Mouse (Mus musculus): ENCODE data around the gene Pygo2. TPM values are rescaled to one million over a fixed set of nuclear protein-coding genes. Genes with fewer than 3 reads are reported as not detected.
A peak's percentile ranks its signal among the peaks of the same experiment; 100 is the strongest.
"Not testable (repeated sequence)": the region's sequence is repeated elsewhere in the genome, so short reads cannot be mapped to it uniquely, and the experiment has no call there.

Gene Pygo2
- polyA plus RNA-seq, 2 experiments: 58.3 to 83.4 TPM

DNA sequence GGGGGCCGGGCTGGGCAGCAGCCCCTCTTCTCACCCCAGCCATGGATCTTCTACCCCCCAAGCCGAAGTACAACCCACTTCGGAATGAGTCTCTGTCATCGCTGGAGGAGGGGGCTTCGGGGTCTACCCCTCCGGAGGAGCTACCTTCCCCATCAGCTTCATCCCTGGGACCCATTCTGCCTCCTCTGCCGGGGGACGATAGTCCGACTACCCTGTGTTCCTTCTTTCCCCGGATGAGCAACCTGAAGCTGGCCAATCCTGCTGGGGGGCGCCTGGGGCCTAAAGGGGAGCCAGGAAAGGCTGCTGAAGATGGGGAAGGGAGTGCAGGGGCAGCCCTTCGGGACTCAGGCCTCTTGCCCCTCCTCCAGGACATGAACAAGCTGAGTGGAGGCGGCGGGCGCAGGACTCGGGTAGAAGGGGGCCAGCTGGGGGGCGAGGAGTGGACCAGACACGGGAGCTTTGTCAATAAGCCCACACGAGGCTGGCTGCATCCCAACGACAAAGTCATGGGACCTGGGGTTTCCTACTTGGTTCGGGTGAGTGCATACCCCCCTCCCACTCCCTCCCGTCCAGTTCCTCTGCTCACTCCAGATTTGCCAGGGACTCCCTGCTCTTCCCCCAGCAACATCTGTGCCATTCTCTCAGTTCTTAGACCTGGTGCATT, 8.1 kb upstream of the Pygo2 start:
- H3K9ac ChIP-seq (ENCODE audit: low read depth, low read length, severe bottlenecking): peak overlapping the region; percentile 65
- peaks cover 40% of the 10 kb centered on the region for H3K36me3 ChIP-seq (ENCODE audit: control insufficient read depth, insufficient read depth, low read length)
- H3K4me1 ChIP-seq (ENCODE audit: control insufficient read depth, insufficient read depth, low read length): peaks cover 28% of the 10 kb centered on the region
- 5% methylated on average over 21 of the region's 22 CpGs for WGBS
- no peaks in the 10 kb centered on the region for H3K27me3 ChIP-seq (ENCODE audit: control insufficient read depth, insufficient read depth, low read length)
- H3K27ac ChIP-seq (replicated peaks; ENCODE audit: low read depth, low read length): peak overlapping the region; percentile 80
- peak overlapping the region; percentile 66 for H3K4me2 ChIP-seq (replicated peaks; ENCODE audit: low read depth, low read length, severe bottlenecking)
- no peaks in the 10 kb centered on the region for H3K9me3 ChIP-seq (ENCODE audit: control insufficient read depth, low read length)
- H3K4me3 ChIP-seq (replicated peaks; ENCODE audit: low read length): peak overlapping the region; percentile 61
- no peak for TF ChIP-seq POLR2A (IDR thresholded peaks at IDR 0.05; ENCODE audit: borderline replicate concordance, extremely low read depth, insufficient read depth, insufficient read length)
- DNase-seq (ENCODE audit: low spot score): peak; percentile 60
- no peak for ATAC-seq (ENCODE audit: low FRiP score, low read depth)

- H3K27me3 ChIP-seq (ENCODE audit: control insufficient read depth, insufficient read depth, low read length): no peaks in the 10 kb centered on the region
- DNase-seq (ENCODE audit: low spot score) (no peak), ATAC-seq (ENCODE audit: low FRiP score, low read depth) (no peak)
- 75% methylated on average over 6 of the region's 6 CpGs for WGBS
- peak overlapping the region; percentile 80 for H3K27ac ChIP-seq (replicated peaks; ENCODE audit: low read depth, low read length)
- H3K9ac ChIP-seq (ENCODE audit: low read depth, low read length, severe bottlenecking): peak overlapping the region; percentile 65; the same call in 1 of the 2 replicates
- no peak for TF ChIP-seq POLR2A (IDR thresholded peaks at IDR 0.05; ENCODE audit: borderline replicate concordance, extremely low read depth, insufficient read depth, insufficient read length)
- H3K4me1 ChIP-seq (ENCODE audit: control insufficient read depth, insufficient read depth, low read length): peaks cover 27% of the 10 kb centered on the region
- peaks cover 47% of the 10 kb centered on the region for H3K36me3 ChIP-seq (ENCODE audit: control insufficient read depth, insufficient read depth, low read length)
- no peaks in the 10 kb centered on the region for H3K9me3 ChIP-seq (ENCODE audit: control insufficient read depth, low read length)
- peak overlapping the region; percentile 61 for H3K4me3 ChIP-seq (replicated peaks; ENCODE audit: low read length)
- H3K4me2 ChIP-seq (replicated peaks; ENCODE audit: low read depth, low read length, severe bottlenecking): peak overlapping the region; percentile 66
Observed at GRCm38 (mm10) chr3:89422556-89423205, 7.3 kb upstream of the Pygo2 start.

- Histone ChIP-seq H3K27ac (replicated peaks; ENCODE audit: low read depth, low read length) (no peak overlapping the region), H3K27me3 (ENCODE audit: control insufficient read depth, insufficient read depth, low read length) (no peaks in the 10 kb centered on the region), H3K4me3 (replicated peaks; ENCODE audit: low read length) (no peak overlapping the region), H3K4me2 (replicated peaks; ENCODE audit: low read depth, low read length, severe bottlenecking) (no peak overlapping the region), H3K4me1 (ENCODE audit: control insufficient read depth, insufficient read depth, low read length) (peaks cover 27% of the 10 kb centered on the region), H3K9me3 (ENCODE audit: control insufficient read depth, low read length) (no peaks in the 10 kb centered on the region), H3K9ac (ENCODE audit: low read depth, low read length, severe bottlenecking) (no peak overlapping the region), H3K36me3 (ENCODE audit: control insufficient read depth, insufficient read depth, low read length) (peaks cover 51% of the 10 kb centered on the region)
- TF ChIP-seq POLR2A (IDR thresholded peaks at IDR 0.05; ENCODE audit: borderline replicate concordance, extremely low read depth, insufficient read depth, insufficient read length): no peak
- DNase-seq (ENCODE audit: low spot score) (no peak), ATAC-seq (ENCODE audit: low FRiP score, low read depth) (no peak)
- WGBS: 92% methylated on average over 5 of the region's 5 CpGs
Observed at GRCm38 (mm10) chr3:89424416-89425140, 5.4 kb upstream of the Pygo2 start.

DNA sequence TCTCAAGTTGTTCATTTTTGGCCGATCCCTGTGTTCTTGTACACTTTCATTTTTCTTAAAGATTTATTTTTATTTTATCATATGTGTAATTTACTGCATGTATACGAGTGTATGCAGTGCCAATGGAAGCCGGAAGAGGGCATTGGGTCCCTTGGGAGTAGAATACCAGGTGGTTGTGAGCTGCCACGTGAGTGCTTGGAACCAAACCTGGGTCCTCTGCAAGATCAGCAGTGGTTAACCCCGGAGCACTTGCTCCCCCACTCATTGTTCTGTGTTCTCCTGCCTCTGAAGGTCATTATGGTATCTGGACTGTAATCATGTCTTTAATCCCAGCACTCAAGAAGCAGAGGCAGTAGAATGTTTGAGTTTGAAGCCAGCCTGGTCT, 4.9 kb upstream of the Pygo2 start:
- Histone ChIP-seq H3K4me1 (ENCODE audit: control insufficient read depth, insufficient read depth, low read length) (peaks cover 22% of the 10 kb centered on the region), H3K4me2 (replicated peaks; ENCODE audit: low read depth, low read length, severe bottlenecking) (no peak overlapping the region), H3K9me3 (ENCODE audit: control insufficient read depth, low read length) (no peaks in the 10 kb centered on the region), H3K9ac (ENCODE audit: low read depth, low read length, severe bottlenecking) (no peak overlapping the region), H3K4me3 (replicated peaks; ENCODE audit: low read length) (no peak overlapping the region), H3K27me3 (ENCODE audit: control insufficient read depth, insufficient read depth, low read length) (no peaks in the 10 kb centered on the region), H3K36me3 (ENCODE audit: control insufficient read depth, insufficient read depth, low read length) (peaks cover 51% of the 10 kb centered on the region), H3K27ac (replicated peaks; ENCODE audit: low read depth, low read length) (no peak overlapping the region)
- no peak for TF ChIP-seq POLR2A (IDR thresholded peaks at IDR 0.05; ENCODE audit: borderline replicate concordance, extremely low read depth, insufficient read depth, insufficient read length)
- no peak for DNase-seq (ENCODE audit: low spot score)
- no peak for ATAC-seq (ENCODE audit: low FRiP score, low read depth)
- 94% methylated on average over 5 of the region's 5 CpGs for WGBS

GRCm38 (mm10) chr3:89425876-89426275, 4.1 kb upstream of the Pygo2 start:
- Histone ChIP-seq H3K27me3 (ENCODE audit: control insufficient read depth, insufficient read depth, low read length) (no peaks in the 10 kb centered on the region), H3K27ac (replicated peaks; ENCODE audit: low read depth, low read length) (no peak overlapping the region), H3K4me1 (ENCODE audit: control insufficient read depth, insufficient read depth, low read length) (peaks cover 16% of the 10 kb centered on the region), H3K4me3 (replicated peaks; ENCODE audit: low read length) (no peak overlapping the region), H3K4me2 (replicated peaks; ENCODE audit: low read depth, low read length, severe bottlenecking) (no peak overlapping the region), H3K9me3 (ENCODE audit: control insufficient read depth, low read length) (no peaks in the 10 kb centered on the region), H3K9ac (ENCODE audit: low read depth, low read length, severe bottlenecking) (no peak overlapping the region), H3K36me3 (ENCODE audit: control insufficient read depth, insufficient read depth, low read length) (peaks cover 51% of the 10 kb centered on the region)
- ATAC-seq (ENCODE audit: low FRiP score, low read depth) (no peak), DNase-seq (ENCODE audit: low spot score) (no peak)
- TF ChIP-seq POLR2A (IDR thresholded peaks at IDR 0.05; ENCODE audit: borderline replicate concordance, extremely low read depth, insufficient read depth, insufficient read length): no peak
- WGBS: 93% methylated on average over 4 of the region's 4 CpGs

GRCm38 (mm10) chr3:89429021-89429420, 993 bp upstream of the Pygo2 start:
- not testable (repeated sequence) for H3K9me3 ChIP-seq (ENCODE audit: control insufficient read depth, low read length); DNase-seq (ENCODE audit: low spot score); H3K27me3 ChIP-seq (ENCODE audit: control insufficient read depth, insufficient read depth, low read length); H3K27ac ChIP-seq (replicated peaks; ENCODE audit: low read depth, low read length); H3K4me3 ChIP-seq (replicated peaks; ENCODE audit: low read length); ATAC-seq (ENCODE audit: low FRiP score, low read depth); H3K9ac ChIP-seq (ENCODE audit: low read depth, low read length, severe bottlenecking); H3K4me1 ChIP-seq (ENCODE audit: control insufficient read depth, insufficient read depth, low read length); H3K4me2 ChIP-seq (replicated peaks; ENCODE audit: low read depth, low read length, severe bottlenecking)
- WGBS: 94% methylated on average over 7 of the region's 7 CpGs
- H3K36me3 ChIP-seq (ENCODE audit: control insufficient read depth, insufficient read depth, low read length): peaks cover 59% of the 10 kb centered on the region
